Mouse (Mus musculus): ENCODE results near the gene 3830406C13Rik.
"Not testable (repeated sequence)": the region's sequence is repeated elsewhere in the genome, so short reads cannot be mapped to it uniquely, and the experiment has no call there.

3830406C13Rik gene

DNA sequence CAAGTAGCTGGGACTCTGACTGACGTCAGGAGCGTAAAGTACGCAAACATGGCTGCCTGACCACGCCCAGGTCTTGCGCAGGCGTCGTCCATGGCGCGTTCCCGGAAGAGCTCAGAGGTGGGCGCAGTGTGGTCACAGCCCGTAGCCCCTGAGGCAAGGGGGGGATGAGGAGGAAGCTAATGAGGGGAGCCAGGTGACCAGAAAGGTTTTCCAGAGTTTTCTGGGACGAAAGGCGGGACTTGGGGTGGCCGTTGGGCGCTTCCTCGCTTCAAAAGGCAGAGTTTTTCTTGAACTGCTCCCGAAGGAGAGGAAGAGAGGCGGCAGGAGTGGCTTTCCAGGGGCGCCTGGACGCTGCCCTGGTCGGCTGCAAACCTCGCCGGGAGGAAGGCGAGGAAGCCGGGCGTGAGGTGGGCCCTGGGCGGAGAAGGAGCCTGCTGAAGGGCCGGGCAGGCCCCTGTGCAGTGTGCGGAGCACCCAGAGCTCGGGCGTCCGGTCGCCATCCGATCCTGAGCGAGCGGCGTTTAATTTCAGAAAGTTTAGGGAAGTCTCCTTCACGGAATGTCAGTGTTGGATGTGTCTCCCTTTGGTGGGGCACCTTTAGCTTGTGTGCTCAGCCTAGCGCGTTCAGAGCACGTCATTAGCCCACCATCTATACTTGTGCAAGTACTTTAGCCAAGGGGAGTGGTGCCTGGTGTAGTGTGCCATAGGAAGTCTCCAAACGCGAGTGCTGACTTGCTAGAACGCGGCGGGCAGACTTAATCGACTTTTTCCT lies at the start of gene 3830406C13Rik:
3830406C13Rik (plus strand) TSS at position 33 of the 772 bp plus-strand sequence.
- peak; percentile 81 for DNase-seq

DNA sequence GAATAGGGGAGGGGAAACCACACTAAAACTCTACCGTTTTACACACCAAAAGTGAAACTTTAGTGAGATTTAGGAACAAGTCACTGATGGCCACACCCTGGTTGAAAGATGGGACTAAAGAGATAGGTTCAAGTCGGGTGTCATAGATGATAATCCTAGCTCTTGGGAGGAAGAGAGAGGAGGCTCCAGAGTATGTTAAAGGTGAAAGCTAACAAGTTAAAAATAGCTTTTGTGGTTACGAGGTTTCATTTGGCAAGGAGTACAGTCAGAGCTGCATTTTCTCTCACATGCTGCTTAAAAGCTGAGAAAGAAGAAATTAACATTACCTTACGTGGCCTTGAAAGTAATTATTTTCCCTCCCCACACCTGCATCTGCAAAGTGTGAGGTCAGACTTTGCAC lies 40.2 kb upstream of the 3830406C13Rik start:
- DNase-seq: no peak

DNA sequence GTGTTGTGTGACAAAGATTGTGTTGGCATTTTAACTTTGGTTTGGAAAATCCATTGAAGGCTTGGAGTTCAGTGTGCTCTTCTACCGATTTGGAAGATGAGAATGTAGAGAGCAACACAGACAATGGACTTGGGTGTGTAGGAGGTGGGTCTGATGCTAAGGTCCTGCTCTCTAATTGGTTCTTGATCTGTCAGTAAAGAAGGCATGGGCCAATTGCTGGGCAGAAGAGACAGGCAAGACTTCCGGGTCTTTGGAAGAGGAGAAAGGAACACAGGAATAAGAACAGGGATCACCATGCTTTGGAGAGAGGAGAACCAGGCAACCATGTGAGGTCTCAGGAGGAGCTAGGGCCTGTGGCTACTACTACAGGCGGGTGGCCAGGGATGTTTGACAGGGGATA lies 7.9 kb upstream of the 3830406C13Rik start:
- DNase-seq: no peak

DNA sequence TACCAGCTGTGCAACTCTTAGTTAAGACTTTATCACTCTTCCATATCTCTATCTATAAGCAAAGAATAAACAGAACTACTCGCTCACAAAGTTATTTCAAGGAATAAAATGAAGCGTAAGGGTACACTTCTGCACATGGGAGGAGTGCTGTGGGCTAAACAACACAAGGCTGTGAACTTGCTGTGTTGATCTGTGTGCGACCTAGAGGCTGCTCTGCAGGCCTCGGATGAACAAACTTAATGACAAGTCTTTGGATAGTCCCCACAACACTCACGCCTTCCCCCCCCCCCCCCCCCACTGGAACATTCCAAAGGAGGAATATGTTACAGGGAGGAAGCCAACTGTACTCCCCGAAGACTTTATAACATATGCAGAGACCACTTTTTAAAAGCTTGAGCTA lies 332 bp upstream of the 3830406C13Rik start, which contains the start of gene Gm49355:
Gm49355 (plus strand) TSS at position 336 of the 400 bp plus-strand sequence.
- DNase-seq: no peak

DNA sequence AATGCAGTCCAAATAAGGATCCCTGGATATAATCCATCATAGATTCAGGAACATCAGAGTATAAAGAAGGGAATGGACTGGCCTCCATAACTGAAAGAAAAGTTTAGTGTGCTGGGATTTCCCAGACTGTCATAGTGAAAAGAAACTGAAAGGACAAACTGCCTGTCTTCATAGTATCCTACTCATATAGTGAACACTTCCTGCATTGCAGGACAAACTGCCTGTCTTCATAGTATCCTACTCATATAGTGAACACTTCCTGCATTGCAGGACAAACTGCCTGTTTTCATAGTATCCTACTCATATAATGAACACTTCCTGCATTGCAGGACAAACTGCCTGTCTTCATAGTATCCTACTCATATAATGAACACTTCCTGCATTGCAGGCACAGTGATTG lies 5.8 kb downstream of the 3830406C13Rik start:
- not testable (repeated sequence) for DNase-seq

DNA sequence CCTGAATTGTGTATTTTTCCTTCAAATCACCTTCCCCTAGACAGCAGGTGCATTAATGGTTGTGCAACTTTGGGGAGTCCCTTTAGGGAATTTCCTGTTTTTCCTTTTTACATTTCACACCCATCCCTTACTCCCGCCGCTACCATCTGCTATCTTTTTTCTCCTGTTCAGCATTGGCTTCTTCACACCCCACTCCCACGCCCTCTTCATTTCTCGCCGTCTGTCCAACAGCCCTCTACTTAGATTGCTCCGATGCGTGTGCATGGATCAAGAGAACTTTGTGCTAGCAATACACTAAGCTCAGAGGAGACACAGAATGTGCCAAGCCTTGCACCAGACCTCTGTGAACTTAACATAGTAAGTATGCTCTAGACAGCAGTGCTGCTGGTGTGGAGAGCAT lies 12.4 kb downstream of the 3830406C13Rik start:
- DNase-seq: peak; percentile 8

DNA sequence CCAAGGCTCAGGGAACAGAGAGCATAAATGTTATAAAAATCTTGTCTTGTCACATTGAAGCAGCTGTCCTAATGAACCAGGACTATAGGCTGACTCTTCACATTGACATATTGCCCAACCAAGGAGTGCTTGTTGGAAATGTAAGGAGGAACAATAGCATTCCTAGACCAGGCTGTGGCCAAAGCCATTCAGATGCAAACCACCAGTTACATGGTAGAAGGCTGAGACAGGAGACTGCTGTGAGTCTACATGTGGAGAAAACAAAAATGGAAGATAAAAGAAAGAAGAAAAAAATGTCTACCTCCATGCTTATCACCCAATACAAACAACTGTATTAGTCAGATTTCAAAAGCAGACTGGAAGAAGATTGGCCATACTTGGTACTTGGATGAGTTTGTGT lies 15.2 kb downstream of the 3830406C13Rik start:
- DNase-seq: no peak

DNA sequence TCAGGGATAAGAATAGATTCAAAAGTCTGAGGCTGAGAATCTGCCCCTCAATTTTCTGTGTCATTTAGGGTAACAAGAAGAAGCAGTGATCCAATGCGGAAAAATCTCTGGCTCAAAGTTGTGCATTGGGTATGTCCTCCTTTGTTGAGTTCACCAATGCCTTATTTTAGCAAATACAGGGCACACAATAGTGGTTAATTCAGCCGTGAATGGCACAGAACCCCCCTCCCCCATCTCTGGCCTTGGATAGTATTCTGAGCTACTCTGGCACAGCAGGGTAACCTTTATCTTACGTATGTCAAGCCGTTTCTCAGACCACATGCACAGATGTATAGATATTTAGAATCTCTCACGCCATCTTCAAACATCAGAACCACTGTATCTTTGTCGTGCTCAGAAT lies 15.7 kb downstream of the 3830406C13Rik start:
- DNase-seq: no peak

DNA sequence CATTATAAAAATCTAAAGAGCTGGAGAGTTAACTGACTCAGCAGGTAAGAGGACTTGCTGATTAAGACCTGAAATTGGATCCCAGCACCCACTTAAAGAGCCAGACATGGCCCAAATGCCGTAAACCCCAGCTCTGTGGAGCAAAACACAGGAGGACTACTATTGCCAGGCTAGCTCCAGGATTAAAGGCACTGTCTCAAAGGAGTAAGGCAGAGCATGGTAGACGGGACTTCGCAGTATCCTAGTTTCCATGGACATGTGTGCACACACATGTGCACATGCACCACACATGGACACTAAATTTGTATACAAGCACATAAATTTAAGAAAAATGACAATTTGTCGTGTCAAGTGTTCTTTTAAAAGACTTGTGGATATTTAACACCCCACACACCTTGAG lies 16.3 kb downstream of the 3830406C13Rik start:
- no peak for DNase-seq

DNA sequence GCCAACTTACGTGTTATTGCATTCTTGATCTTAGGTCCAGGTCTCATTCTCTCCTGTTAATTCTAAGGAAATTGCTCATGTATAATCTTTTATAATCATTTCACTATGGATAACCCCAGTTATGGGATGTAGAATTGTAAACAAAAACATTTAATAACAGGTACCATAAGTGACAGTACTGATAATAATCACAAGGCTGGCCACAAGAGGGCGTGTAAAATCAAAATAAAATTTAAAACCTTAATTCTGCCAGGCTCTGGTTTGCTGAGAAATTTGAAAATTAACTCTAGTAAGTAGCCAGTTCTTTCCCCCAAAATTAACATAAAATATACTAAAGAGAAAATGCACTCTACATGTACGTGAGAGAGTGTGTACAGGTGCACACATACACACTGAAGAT lies 16.7 kb downstream of the 3830406C13Rik start:
- peak; percentile 14 for DNase-seq

DNA sequence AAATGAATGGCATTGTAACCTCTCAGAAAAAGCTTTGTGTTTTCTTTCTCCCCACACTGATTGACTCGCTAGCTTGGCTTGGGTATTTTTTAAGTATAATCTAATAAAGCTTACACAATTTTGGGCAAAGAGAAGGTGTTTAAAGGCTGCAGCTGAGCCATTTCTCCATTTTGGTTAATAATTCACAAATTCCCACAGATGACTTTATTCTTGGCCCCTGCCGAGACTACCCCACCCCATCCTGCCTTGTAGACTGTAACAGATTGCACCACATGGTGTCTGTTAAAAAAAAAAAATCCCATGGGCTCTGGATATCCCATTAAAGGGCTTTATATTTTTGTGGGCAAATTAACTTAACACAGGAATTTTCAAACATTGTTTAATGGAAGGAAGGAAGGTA lies 19.1 kb downstream of the 3830406C13Rik start:
- no peak for DNase-seq

DNA sequence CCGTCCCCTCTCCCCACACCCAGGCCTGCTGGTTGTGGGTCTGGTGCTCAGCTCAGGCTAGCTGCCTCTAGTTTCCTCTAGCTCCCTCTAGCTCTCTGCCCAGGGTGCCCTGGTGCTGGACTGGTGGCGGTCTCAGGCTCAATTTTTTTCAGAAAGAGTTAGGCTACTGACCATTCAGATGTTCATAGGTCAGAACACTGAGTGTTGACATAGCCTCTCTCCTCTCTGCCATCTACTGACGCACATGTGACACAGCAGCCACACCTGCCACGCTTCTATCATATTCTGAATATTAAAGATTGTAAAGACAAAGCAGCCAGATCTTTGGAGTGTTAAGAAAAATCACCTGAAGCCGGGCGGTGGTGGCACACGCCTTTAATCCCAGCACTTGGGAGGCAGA lies 49.6 kb downstream of the 3830406C13Rik start:
- DNase-seq: no peak

DNA sequence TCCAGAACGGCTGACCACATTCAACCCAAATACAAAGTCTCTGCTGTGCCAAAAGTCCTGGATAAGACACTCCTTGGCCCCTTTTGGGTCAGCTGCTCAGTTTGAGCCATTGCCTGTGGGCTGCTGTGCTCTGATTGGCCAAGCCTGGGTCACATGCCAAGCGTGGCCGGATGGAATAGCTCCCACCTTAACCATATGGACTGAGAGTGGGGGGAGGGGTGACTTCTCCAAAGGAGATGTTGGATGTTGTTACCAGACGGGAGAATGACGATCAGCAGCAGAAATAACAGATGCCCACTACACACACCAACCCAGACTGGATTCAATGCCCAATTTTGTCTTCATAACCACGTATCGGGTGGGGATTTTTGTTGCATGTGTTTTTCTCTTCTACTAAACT lies 51.0 kb downstream of the 3830406C13Rik start:
- DNase-seq: no peak

DNA sequence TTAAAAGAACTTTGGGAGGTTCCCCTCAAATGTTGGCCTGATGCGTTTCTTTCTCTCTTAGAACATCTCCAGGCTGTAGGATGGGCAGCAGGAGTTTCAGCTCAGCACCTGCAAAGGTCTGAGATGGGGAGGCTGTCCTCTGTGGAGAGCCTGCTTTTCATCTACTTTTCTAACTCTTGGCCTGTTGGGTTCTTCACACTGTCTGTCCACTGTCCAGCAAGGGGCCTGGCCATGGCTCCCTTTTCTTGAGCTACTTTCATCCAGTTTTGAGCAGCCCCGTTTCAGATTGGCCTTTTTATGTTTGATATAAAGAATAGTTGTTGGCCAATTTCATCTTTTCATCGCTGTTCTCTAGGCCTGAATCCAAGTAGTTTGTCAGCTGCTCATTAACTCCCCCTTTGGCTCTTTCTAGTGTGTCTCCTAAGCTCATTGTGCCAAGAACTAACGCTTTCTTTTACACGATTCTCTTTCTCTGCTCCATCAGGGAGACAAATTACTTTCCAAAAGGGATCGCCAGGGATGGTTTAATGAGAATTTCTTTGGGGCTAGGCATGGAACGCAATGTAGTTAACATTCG lies 53.5 kb downstream of the 3830406C13Rik start:
- DNase-seq: no peak

DNA sequence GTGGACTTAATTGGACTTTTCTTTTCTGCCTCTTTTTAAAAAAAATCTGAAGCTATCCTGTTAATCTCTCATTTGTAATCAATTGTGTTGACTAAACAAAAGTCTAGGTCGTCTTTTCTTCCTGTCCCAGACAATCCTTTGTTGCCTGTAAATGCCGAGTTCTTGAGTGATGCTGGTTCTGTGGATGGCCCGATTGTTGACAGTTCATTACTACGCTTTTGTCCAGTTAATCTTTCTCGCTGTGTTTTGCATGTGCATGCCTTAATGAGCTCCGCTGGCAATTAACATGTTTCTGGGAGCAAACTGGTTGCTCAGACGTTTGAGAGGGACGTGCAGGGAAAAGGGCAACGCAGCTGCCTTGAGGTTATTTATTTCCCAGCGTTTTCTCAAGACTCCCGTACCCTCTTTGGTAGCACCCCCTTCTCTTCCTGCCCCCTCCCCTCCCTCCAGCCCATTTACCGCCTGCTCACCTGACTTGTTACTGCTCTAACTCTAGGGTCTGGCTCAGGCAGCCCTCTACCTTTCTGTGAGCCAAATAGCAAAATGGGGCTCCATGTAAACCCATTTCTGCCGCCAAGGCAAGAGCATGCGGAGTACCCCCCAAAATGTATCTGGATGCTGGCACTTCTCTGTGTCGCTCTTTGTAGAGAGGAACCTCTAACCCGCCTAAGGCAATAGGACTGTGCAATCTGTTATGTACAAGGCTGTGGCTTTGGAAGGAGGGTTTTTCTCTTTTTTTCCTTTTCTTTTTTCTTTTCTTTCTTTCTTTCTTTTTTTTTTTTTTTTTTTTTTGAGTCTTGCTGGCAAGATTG lies 54.2 kb downstream of the 3830406C13Rik start:
- no peak for DNase-seq

DNA sequence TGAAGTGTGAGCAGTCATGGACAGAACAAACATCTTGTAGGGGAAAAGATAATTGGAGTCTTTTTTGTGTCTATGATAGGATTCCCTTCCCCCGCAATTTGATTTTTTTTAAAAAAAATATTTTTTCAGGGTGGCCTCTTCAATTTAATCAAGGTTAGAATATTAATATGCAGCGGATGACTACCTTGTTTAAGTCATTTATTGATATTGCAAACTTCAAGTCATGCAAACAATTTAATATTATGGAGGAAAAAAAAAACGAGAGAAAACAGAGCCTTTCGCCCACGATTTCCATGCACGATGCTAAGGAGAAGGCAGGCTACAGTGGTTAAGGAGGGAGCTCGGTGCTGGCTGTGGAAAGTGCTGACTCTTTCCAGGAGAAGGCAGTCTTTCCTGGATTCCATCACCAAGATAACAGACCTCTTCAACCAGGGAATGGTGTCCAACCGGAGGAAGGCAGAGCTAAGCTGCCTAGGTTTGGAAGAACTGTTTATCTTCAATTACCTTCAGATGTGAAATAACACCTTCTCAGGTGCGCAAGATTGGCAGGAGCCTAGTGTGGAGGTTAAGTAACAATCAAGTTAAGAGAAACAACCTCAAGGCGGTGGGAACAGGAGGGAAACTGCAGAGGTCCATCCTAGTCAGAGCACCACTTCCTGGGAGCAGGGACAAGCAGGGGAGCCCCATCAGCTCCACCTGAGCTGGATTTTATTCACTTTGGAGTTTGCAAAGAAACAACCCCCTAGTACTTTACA lies 55.0 kb downstream of the 3830406C13Rik start:
- no peak for DNase-seq

DNA sequence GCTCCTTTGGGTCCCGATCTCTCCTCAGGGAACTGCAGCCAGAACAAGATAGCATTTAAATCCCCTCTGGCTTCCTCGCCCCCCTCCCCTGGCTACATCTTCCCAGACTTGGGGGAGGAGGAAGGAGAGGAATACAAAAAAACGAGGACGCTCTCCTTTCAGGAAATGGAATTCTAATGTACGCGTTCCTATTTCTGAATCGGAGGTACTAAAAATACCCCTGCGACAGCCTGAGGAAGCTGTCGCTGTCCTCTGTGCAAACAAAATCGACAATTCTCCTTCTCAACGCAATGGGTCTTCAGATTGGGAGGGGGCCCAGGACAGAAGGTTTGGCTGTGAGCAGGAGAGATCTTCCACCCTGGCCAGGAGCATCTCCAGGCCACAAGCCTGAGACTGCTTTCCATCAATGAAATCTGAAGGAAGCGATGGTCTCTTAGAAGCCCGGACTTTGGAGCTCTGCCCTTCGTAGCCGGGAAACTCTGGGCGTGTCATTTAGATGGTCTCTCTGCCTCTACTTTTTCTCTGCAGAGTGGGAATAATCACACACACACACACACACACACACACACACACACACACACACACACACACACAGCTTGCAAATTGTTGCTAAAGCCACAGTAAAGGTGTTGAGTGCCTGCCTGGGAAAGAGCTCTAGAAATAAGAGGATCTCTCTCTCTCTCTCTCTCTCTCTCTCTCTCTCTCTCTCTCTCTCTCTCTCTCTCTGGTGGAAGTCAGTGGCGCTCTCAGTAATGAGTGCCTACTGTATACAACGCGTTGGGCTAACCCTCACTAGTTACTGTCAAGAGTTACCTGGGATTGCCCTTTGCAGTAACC lies 56.5 kb downstream of the 3830406C13Rik start:
- no peak for DNase-seq

DNA sequence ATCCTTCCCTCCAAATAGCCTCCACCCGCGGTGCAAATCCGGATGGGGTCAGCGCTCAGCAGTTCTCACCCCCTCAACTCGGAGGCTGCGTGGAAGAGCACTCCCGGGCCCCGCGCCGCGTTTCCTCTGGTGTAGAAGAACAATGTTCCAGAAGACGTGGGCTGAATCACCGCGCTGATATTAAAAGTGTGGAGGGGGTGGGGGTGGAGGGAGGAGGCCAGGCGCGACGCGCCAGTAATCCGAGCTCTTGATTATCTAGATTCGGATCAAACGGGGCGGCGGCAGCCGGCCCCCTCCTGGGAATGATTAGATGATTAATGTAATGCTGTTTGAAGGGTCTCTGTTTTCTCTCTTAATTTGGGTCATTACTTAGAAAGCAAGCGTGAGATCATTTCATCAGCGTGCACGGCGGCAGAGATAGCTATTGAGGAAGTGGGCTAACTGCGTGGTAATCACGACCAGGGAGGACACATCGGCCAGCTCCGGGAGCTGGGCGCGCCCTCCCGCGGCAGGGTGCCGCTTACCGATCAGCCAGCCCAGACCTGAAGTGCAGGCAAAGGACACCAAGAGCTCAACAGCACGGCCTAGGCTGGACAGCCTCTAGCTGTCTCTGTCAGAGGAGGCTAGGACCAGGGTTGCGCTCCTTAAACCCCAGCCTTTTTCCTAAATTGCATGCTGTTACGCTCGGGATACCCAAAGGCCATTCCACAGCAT lies 57.3 kb downstream of the 3830406C13Rik start:
- no peak for DNase-seq

DNA sequence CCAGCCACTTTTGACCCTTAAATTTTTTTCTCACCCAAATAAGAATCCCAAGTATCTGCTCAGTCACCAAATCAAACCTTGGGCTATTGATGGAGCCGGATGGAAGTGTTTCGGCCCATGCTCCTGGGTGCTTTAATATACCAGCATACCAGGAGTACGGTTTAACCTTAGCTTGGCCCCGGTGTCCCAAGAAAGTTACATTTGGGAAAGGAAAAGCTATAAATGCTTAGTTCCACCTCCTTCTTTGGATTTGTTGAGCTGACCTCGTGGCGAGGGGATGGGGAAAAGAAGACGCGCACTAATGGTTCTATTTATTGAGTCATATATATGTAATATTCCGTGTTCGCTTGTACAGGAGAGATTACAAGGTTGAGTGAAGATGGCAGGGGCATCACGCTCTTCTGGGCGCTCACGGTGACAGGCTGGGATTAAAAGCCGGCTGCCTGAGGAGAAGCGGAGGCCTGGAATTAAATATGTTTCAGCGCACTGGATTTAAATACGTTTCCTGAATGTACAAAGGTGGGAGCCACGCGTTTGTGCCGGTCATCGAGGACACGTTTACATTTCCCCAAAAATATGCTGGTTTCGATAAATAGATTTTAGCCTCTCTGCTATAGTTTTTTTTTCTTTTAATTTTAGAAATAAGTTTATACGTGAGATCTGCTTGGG lies 58.0 kb downstream of the 3830406C13Rik start:
- no peak for DNase-seq

DNA sequence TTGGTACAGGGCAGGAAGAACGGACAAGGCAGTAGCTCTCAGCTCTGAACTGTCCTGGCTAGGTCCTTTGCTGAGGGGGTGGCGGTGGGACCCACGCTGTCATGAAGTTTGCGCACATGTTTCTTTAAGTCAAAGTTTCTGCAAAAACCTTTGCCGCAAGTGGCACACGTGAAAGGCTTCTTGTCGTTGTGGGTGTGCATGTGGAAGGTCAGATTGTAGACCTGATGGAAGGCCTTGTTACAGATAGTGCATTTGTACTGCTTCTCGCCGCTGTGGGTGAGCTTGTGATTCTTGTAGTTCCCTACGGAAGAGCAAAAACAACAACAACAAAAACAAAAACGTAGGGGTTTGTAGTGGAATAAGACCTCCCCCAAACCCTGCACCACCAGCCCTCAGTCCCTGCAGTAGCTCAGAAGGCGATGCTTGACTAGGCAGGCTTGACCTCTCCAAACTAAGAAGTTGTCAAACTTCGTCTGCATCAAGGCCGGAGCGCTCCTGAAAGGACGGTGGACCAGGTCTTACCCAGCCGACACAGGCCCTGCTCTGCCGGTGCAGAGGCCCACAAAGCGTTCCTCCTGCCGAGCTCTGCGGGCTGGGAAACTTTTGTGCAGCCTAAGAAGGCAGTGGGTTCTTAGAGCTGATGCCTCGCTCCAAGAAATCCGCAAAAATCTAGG lies 58.6 kb downstream of the 3830406C13Rik start:
- no peak for DNase-seq

Measured in cerebellum, adult 8-10 months (tissue).